Mouse (Mus musculus) layer of hippocampus, postnatal 36 days (tissue): ENCODE data around the gene Bglap2. TPM values are rescaled to one million over a fixed set of nuclear protein-coding genes. Genes with fewer than 3 reads are reported as not detected.

Experiments
- DNase-seq, 2 experiments: peaks; one replicate each; pipeline ENCODE4 v3.0.0; 2022
- total RNA-seq, 2 experiments: library from RNA; stranded (reverse); gene quantifications; 2 replicates each; pipeline ENCODE4 v1.2.3; 2021

Gene Bglap2
- total RNA-seq, 2 experiments from 2014 or later, result not detected

GRCm38 (mm10) chr3:88338316-88338715 lies 40.2 kb downstream of the Bglap2 start:
- DNase-seq, result no peak

- DNase-seq, result no peak
Observed at GRCm38 (mm10) chr3:88337367-88338020, 41.0 kb downstream of the Bglap2 start.

GRCm38 (mm10) chr3:88336058-88337013 lies 42.2 kb downstream of the Bglap2 start, which contains the start of the genes Tmem79 and Smg5:
Gene Tmem79 (minus strand): TSS chr3:88336148.
Gene Smg5 (plus strand): TSS chr3:88336260.
- peak; percentile 95 to 97 for DNase-seq

GRCm38 (mm10) chr3:88335436-88336053 lies 43.0 kb downstream of the Bglap2 start:
- no peak for DNase-seq

- DNase-seq, result no peak
Observed at GRCm38 (mm10) chr3:88334902-88335435, 43.5 kb downstream of the Bglap2 start.

- no peak for DNase-seq
Observed at GRCm38 (mm10) chr3:88334029-88334658, 44.4 kb downstream of the Bglap2 start.

GRCm38 (mm10) chr3:88331282-88331681 lies 47.2 kb downstream of the Bglap2 start:
- no peak for DNase-seq

- no peak for DNase-seq
Observed at GRCm38 (mm10) chr3:88328956-88329355, 49.5 kb downstream of the Bglap2 start.

Other genes starting within 250 kb of the Bglap2 start
- gene Mef2d, start 236.3 kb downstream of the Bglap2 start, total RNA-seq, result 100 to 1,000 TPM; 191 to 207 TPM
- gene Rhbg, start 124.0 kb downstream of the Bglap2 start, total RNA-seq, result not detected
- gene Gm38392, start 91.5 kb downstream of the Bglap2 start, total RNA-seq, result under 1 TPM; 0.47 to 0.76 TPM
- 1 to 10 TPM; 5.0 to 5.3 TPM for gene Tsacc, start 81.7 kb downstream of the Bglap2 start, total RNA-seq
- 100 to 1,000 TPM; 185 to 188 TPM for gene Cct3, start 81.6 kb downstream of the Bglap2 start, total RNA-seq
- 10 to 100 TPM; 78.4 to 84.8 TPM for gene Glmp, start 53.7 kb downstream of the Bglap2 start, total RNA-seq
- gene Tmem79, start 42.6 kb downstream of the Bglap2 start, total RNA-seq, result 1 to 10 TPM; 1.5 to 1.9 TPM
- gene Smg5, start 42.4 kb downstream of the Bglap2 start, total RNA-seq, result 10 to 100 TPM; 65.1 to 72.6 TPM
- 10 to 100 TPM; 13.6 to 14.2 TPM for gene Paqr6, start 14.1 kb downstream of the Bglap2 start, total RNA-seq
- under 1 TPM in 1 of 2 experiments, not detected in 1; 0.63 TPM for gene Bglap3, start 6.0 kb downstream of the Bglap2 start, total RNA-seq
- gene Bglap, start 5.8 kb upstream of the Bglap2 start, total RNA-seq, result not detected
- gene Pmf1, start 31.6 kb upstream of the Bglap2 start, total RNA-seq, result 1 to 10 TPM; 5.3 to 6.3 TPM
- 10 to 100 TPM; 68.6 to 69.1 TPM for gene Slc25a44, start 46.4 kb upstream of the Bglap2 start, total RNA-seq
- 10 to 100 TPM; 34.1 to 36.8 TPM for gene Sema4a, start 82.5 kb upstream of the Bglap2 start, total RNA-seq
- 10 to 100 TPM; 32.6 to 34.3 TPM for gene Lmna, start 131.3 kb upstream of the Bglap2 start, total RNA-seq
- 1 to 10 TPM; 4.0 to 4.4 TPM for gene Mex3a, start 153.7 kb upstream of the Bglap2 start, total RNA-seq
- gene Rab25, start 169.6 kb upstream of the Bglap2 start, total RNA-seq, result under 1 TPM in 1 of 2 experiments, not detected in 1; 0.63 TPM
- gene Lamtor2, start 174.4 kb upstream of the Bglap2 start, total RNA-seq, result 100 to 1,000 TPM in 1 of 2 experiments, 10 to 100 TPM in 1; 91.0 to 111 TPM
- 100 to 1,000 TPM; 109 to 111 TPM for gene Ubqln4, start 175.1 kb upstream of the Bglap2 start, total RNA-seq
- gene Ssr2, start 197.2 kb upstream of the Bglap2 start, total RNA-seq, result 10 to 100 TPM; 97.1 to 98.9 TPM
- gene Arhgef2, start 227.3 kb upstream of the Bglap2 start, total RNA-seq, result 100 to 1,000 TPM; 250 to 265 TPM